Mouse (Mus musculus): Measurements from ENCODE around the gene Exoc5. TPM values are rescaled to one million over a fixed set of nuclear protein-coding genes. Genes with fewer than 3 reads are reported as not detected.

Gene Exoc5
- polyA plus RNA-seq, 1 experiment from 2014 or later, result 33.2 TPM

DNA sequence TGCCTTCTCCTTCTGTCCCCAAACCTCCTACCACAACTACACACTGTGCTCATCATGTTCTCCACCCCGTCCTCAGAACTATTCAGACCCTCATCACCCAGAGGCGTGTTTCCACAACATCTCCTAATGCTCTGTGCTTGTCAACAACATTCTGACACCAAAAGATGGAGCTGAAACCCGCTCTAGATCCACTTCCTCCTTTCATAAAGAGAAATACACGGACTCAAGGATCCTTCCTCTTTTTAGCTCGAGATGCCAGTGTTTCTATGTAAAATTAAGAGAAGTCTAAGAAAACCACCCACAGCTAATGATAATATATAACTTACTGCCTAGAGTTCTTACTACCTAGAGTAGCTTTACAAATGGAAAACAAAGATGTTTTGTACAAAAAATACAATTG is 46.7 kb downstream of the Exoc5 start:
- Histone ChIP-seq H3K4me2 (ENCODE audit: low read depth, low read length) (no peak overlapping the region), H3K4me3 (ENCODE audit: low read length) (no peak overlapping the region), H3K4me1 (ENCODE audit: control insufficient read depth, insufficient read depth, low read length) (no peaks in the 10 kb centered on the region), H3K27ac (ENCODE audit: low read length) (no peak overlapping the region), H3K36me3 (ENCODE audit: control insufficient read depth, insufficient read depth, low read length) (no peaks in the 10 kb centered on the region; the same call in 1 of the 2 replicates), H3K9me3 (ENCODE audit: control insufficient read depth, low read length) (no peaks in the 10 kb centered on the region), H3K9ac (ENCODE audit: low read depth, low read length) (no peak overlapping the region), H3K27me3 (replicated peaks; ENCODE audit: control insufficient read depth, insufficient read depth, low read length) (no peaks in the 10 kb centered on the region)
- WGBS, result 90% methylated on average over 5 of the region's 5 CpGs
- no peak for ATAC-seq

- Histone ChIP-seq H3K4me1 (ENCODE audit: control insufficient read depth, insufficient read depth, low read length) (no peaks in the 10 kb centered on the region), H3K27me3 (replicated peaks; ENCODE audit: control insufficient read depth, insufficient read depth, low read length) (no peaks in the 10 kb centered on the region), H3K9ac (ENCODE audit: low read depth, low read length) (no peak overlapping the region), H3K27ac (ENCODE audit: low read length) (no peak overlapping the region), H3K9me3 (ENCODE audit: control insufficient read depth, low read length) (no peaks in the 10 kb centered on the region), H3K4me2 (ENCODE audit: low read depth, low read length) (no peak overlapping the region), H3K4me3 (ENCODE audit: low read length) (no peak overlapping the region), H3K36me3 (ENCODE audit: control insufficient read depth, insufficient read depth, low read length) (no peaks in the 10 kb centered on the region)
- WGBS, result 88% methylated on average over 2 of the region's 2 CpGs
- ATAC-seq, result no peak
Measured at GRCm38 (mm10) chr14:49008399-49009189, 57.9 kb downstream of the Exoc5 start.

DNA sequence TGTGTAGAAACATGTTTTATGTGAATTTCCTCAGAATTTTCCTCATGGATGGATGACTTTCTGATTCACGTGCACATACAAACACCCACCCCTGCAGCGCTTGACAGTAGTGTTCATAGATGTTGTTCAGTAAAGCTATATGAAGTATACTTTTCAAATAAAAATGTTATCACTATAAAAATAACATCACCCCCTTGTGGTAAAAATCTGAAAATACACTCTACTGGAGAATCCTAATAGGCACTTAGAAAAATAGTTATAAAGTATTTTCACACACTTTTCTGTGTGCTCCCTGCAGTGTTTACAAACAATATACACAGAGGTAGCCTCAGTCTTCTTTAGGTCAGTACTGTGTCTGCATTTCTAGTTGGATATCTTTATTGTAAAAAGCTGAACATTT is 58.5 kb downstream of the Exoc5 start:
- Histone ChIP-seq H3K4me3 (ENCODE audit: low read length) (no peak overlapping the region), H3K4me1 (ENCODE audit: control insufficient read depth, insufficient read depth, low read length) (no peaks in the 10 kb centered on the region), H3K27me3 (replicated peaks; ENCODE audit: control insufficient read depth, insufficient read depth, low read length) (no peaks in the 10 kb centered on the region), H3K9me3 (ENCODE audit: control insufficient read depth, low read length) (no peaks in the 10 kb centered on the region), H3K27ac (ENCODE audit: low read length) (no peak overlapping the region), H3K36me3 (ENCODE audit: control insufficient read depth, insufficient read depth, low read length) (no peaks in the 10 kb centered on the region), H3K4me2 (ENCODE audit: low read depth, low read length) (no peak overlapping the region), H3K9ac (ENCODE audit: low read depth, low read length) (no peak overlapping the region)
- ATAC-seq, result no peak
- WGBS, result 90% methylated on average over 2 of the region's 2 CpGs

- Histone ChIP-seq H3K9me3 (ENCODE audit: control insufficient read depth, low read length) (no peaks in the 10 kb centered on the region), H3K4me3 (ENCODE audit: low read length) (no peak overlapping the region), H3K27ac (ENCODE audit: low read length) (no peak overlapping the region), H3K36me3 (ENCODE audit: control insufficient read depth, insufficient read depth, low read length) (no peaks in the 10 kb centered on the region), H3K9ac (ENCODE audit: low read depth, low read length) (no peak overlapping the region), H3K27me3 (replicated peaks; ENCODE audit: control insufficient read depth, insufficient read depth, low read length) (no peaks in the 10 kb centered on the region), H3K4me2 (ENCODE audit: low read depth, low read length) (no peak overlapping the region), H3K4me1 (ENCODE audit: control insufficient read depth, insufficient read depth, low read length) (no peaks in the 10 kb centered on the region)
- ATAC-seq, result peak; percentile 66; the same call in 1 of the 2 replicates
- 74% methylated on average over 3 of the region's 3 CpGs for WGBS
Measured at GRCm38 (mm10) chr14:49001655-49002054, 64.8 kb downstream of the Exoc5 start.

DNA sequence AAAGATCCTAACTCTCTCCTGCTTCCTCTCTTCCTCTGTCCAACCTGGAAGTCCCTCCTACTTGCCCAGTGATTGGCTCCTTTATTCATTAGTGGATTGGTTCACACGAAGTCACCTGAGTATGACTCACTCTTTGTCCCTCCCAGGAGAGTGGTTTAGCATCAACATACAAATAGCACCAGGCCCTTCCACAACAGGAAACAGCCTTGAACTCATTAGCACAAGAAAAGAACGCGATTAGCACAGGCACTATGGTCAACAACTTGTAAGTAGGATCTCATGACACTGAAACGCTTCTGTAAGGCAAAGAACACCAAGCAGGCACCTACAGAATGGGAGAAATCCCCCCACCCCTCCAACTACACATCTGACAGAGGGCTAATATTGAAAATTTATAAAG is 67.7 kb downstream of the Exoc5 start:
- Histone ChIP-seq H3K27me3 (replicated peaks; ENCODE audit: control insufficient read depth, insufficient read depth, low read length) (no peaks in the 10 kb centered on the region), H3K9ac (ENCODE audit: low read depth, low read length) (no peak overlapping the region), H3K4me2 (ENCODE audit: low read depth, low read length) (no peak overlapping the region), H3K27ac (ENCODE audit: low read length) (no peak overlapping the region), H3K9me3 (ENCODE audit: control insufficient read depth, low read length) (no peaks in the 10 kb centered on the region), H3K36me3 (ENCODE audit: control insufficient read depth, insufficient read depth, low read length) (no peaks in the 10 kb centered on the region), H3K4me3 (ENCODE audit: low read length) (no peak overlapping the region), H3K4me1 (ENCODE audit: control insufficient read depth, insufficient read depth, low read length) (no peaks in the 10 kb centered on the region)
- 45% methylated on average over 4 of the region's 4 CpGs for WGBS
- no peak for ATAC-seq

GRCm38 (mm10) chr14:48993861-48994260 is 72.6 kb downstream of the Exoc5 start:
- no peak for ATAC-seq
- Histone ChIP-seq H3K4me1 (ENCODE audit: control insufficient read depth, insufficient read depth, low read length) (no peaks in the 10 kb centered on the region), H3K27me3 (replicated peaks; ENCODE audit: control insufficient read depth, insufficient read depth, low read length) (no peaks in the 10 kb centered on the region), H3K36me3 (ENCODE audit: control insufficient read depth, insufficient read depth, low read length) (no peaks in the 10 kb centered on the region), H3K4me3 (ENCODE audit: low read length) (no peak overlapping the region), H3K9me3 (ENCODE audit: control insufficient read depth, low read length) (no peaks in the 10 kb centered on the region), H3K4me2 (ENCODE audit: low read depth, low read length) (no peak overlapping the region), H3K27ac (ENCODE audit: low read length) (no peak overlapping the region), H3K9ac (ENCODE audit: low read depth, low read length) (no peak overlapping the region)
- WGBS, result 84% methylated on average over 3 of the region's 3 CpGs

DNA sequence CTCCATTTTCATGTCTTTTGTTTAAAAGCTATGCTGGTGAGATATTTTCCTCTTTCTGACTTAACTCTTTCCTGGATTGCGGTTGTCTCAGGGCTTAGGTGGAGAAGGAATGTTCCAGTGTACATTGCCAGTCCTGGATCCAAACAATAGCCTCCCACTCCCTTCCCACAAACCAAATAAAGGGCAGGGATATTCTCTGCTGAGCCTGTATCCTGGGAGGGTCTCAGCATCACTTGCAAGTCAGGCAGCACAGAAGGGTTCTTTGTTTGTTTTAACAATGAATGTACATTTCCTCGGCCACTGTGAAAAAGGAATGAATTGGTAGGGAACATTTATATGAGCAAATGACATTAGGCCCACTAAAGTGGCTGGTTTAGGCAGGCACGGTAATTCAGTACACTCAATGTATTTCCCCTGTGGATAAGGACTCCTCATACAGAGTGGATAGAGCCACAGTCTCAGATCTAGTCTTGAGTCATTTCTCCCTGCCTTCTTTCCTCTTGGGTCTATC is 74.3 kb downstream of the Exoc5 start:
- no peaks in the 10 kb centered on the region for H3K27me3 ChIP-seq (replicated peaks; ENCODE audit: control insufficient read depth, insufficient read depth, low read length)
- H3K27ac ChIP-seq (ENCODE audit: low read length), result no peak overlapping the region
- H3K4me1 ChIP-seq (ENCODE audit: control insufficient read depth, insufficient read depth, low read length), result no peaks in the 10 kb centered on the region
- H3K4me2 ChIP-seq (ENCODE audit: low read depth, low read length), result no peak overlapping the region
- no peak overlapping the region for H3K4me3 ChIP-seq (ENCODE audit: low read length)
- no peak for ATAC-seq
- 50% methylated on average over 3 of the region's 3 CpGs for WGBS
- no peaks in the 10 kb centered on the region for H3K36me3 ChIP-seq (ENCODE audit: control insufficient read depth, insufficient read depth, low read length)
- no peaks in the 10 kb centered on the region for H3K9me3 ChIP-seq (ENCODE audit: control insufficient read depth, low read length)
- H3K9ac ChIP-seq (ENCODE audit: low read depth, low read length), result no peak overlapping the region

DNA sequence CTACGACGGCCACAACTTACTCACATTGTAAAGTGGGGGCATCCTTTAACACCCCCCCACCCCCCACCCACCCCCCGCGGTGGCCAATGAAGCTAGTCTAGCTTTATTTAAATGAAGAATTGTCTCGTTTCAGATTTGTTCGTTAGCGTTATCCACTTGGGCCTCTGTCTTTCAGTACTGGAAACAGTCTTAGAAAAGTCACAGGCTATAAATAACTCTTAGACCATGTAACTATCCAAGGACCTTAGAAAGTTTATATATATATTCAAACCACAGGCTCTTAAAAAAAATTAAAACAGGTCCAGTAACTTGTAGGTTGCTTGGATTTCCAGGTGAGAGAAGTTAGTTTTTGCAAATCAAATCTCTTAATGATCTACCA is 75.3 kb downstream of the Exoc5 start:
- 5% methylated on average over 7 of the region's 7 CpGs for WGBS
- Histone ChIP-seq H3K9me3 (ENCODE audit: control insufficient read depth, low read length) (no peaks in the 10 kb centered on the region), H3K36me3 (ENCODE audit: control insufficient read depth, insufficient read depth, low read length) (no peaks in the 10 kb centered on the region), H3K4me1 (ENCODE audit: control insufficient read depth, insufficient read depth, low read length) (no peaks in the 10 kb centered on the region), H3K9ac (ENCODE audit: low read depth, low read length) (no peak overlapping the region), H3K27me3 (replicated peaks; ENCODE audit: control insufficient read depth, insufficient read depth, low read length) (no peaks in the 10 kb centered on the region), H3K4me2 (ENCODE audit: low read depth, low read length) (peak overlapping the region; percentile 35; the same call in 1 of the 2 replicates), H3K4me3 (ENCODE audit: low read length) (no peak overlapping the region), H3K27ac (ENCODE audit: low read length) (no peak overlapping the region)
- ATAC-seq, result no peak; the same call in 1 of the 2 replicates

DNA sequence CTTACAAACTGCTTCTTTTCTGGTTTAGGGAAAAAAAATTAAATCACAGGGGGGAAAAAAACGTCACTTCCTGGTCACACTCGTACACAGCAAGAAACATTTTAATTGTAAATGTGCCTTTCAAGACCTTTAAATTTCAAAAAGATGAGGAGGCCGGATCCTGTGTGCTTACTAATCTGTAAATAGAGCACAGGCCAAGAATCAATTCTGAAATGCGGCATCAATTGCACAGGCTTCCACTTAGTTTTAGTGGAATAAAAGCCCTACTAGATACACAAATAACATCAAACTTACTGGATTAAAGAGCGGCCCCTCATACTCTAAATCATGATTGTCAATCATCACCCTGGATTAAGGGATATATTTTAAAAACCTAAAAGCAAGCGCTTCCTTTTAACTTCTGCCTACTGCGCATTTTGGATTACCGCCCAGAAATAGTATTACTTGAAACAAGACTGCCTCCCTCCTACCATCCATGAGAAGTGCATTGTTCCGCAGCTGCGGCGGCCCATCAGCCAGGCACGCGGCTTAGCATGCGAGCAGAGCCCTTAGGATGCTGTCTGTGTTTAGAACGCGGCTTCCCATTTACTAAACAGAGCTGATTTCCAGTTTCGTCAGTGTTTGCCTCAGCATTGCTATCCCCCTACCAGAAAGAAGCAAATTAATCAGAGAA is 75.8 kb downstream of the Exoc5 start:
- WGBS, result 16% methylated on average over 17 of the region's 17 CpGs
- Histone ChIP-seq H3K9ac (ENCODE audit: low read depth, low read length) (no peak overlapping the region), H3K27me3 (replicated peaks; ENCODE audit: control insufficient read depth, insufficient read depth, low read length) (no peaks in the 10 kb centered on the region), H3K4me2 (ENCODE audit: low read depth, low read length) (peak overlapping the region; percentile 35; the same call in 1 of the 2 replicates), H3K36me3 (ENCODE audit: control insufficient read depth, insufficient read depth, low read length) (no peaks in the 10 kb centered on the region), H3K9me3 (ENCODE audit: control insufficient read depth, low read length) (no peaks in the 10 kb centered on the region), H3K4me1 (ENCODE audit: control insufficient read depth, insufficient read depth, low read length) (no peaks in the 10 kb centered on the region), H3K27ac (ENCODE audit: low read length) (no peak overlapping the region), H3K4me3 (ENCODE audit: low read length) (no peak overlapping the region)
- peak; percentile 71 for ATAC-seq

All from intestine, embryonic 16.5 days (tissue).